Mouse (Mus musculus): ENCODE measurements around the gene Ndufa13.

DNA sequence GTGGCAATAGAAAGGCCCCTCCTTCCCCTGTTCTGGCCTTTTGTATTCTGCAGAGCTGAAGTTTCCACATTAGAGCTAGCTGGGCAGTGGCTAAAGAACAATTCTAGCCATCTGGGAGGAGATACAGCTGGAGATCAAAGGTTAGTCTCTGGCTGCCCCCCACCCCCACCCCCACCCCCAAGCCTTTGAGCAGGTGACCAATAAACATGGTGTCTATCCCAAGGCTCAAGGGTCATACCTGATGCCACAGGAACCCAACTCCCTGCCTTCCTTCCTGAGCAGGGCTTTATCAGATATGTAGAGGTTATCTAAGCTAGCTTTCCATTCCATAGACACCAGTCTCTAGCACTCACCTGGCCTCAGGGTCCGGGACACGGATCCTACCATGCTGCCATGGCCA is 47.9 kb upstream of the Ndufa13 start:
- TF ChIP-seq POLR2A (IDR thresholded peaks at IDR 0.05; ENCODE audit: borderline replicate concordance, extremely low read depth, low read depth, low read length) (no peak), CTCF (IDR thresholded peaks at IDR 0.05; ENCODE audit: insufficient read depth, low read length) (no peak)

Data from lung, adult 2 months (tissue).